Mouse (Mus musculus) heart, adult 2 months (tissue): ENCODE data around the gene Cyp4x1. TPM values are rescaled to one million over a fixed set of nuclear protein-coding genes. Genes with fewer than 3 reads are reported as not detected.

ENCODE experiments used
- DNase-seq, 2 experiments: peaks; one replicate each; pipeline ENCODE4 v3.0.0; 2021
- H3K27ac ChIP-seq: fragments of 200-600 bp; 2 replicates; pipeline ENCODE4 v1.8.1; 2022
- H3K27me3 ChIP-seq: fragments of 200-500 bp; 2 replicates; pipeline ENCODE4 v1.6.1; 2012; ENCODE audit warnings: mild to moderate bottlenecking, low read length, inconsistent platforms, mixed read lengths; ENCODE audit not compliant: control insufficient read depth, insufficient read depth
- H3K36me3 ChIP-seq: fragments of 200-500 bp; 2 replicates; pipeline ENCODE4 v1.6.1; 2012; ENCODE audit warnings: low read length, inconsistent platforms; ENCODE audit not compliant: control insufficient read depth, insufficient read depth
- H3K4me1 ChIP-seq: fragments of 200-500 bp; 2 replicates; pipeline ENCODE4 v1.6.1; 2011; ENCODE audit warnings: low read length; ENCODE audit not compliant: control insufficient read depth, insufficient read depth
- H3K4me3 ChIP-seq: fragments of 200-600 bp; 2 replicates; pipeline ENCODE4 v1.8.1; 2022
- H3K79me2 ChIP-seq: fragments of 200-500 bp; replicated peaks from 2 replicates; pipeline ENCODE4 v1.6.1; 2012; ENCODE audit warnings: mild to moderate bottlenecking, inconsistent platforms, low read length, moderate library complexity, mixed read lengths; ENCODE audit not compliant: control insufficient read depth, insufficient read depth
- H3K9ac ChIP-seq: fragments of 200-500 bp; 2 replicates; pipeline ENCODE4 v1.6.1; 2012; ENCODE audit warnings: low read depth, mild to moderate bottlenecking, control low read depth, inconsistent platforms, low read length, mixed read lengths
- CTCF ChIP-seq: fragments of 200-600 bp; IDR thresholded peaks from 2 replicates; pipeline ENCODE4 v1.8.1; 2022; ENCODE audit warnings: antibody characterized with exemption, mild to moderate bottlenecking, moderate library complexity
- EP300 ChIP-seq: fragments of 200-500 bp; IDR thresholded peaks from 2 replicates; pipeline ENCODE4 v1.6.1; 2011; ENCODE audit warnings: low read depth, low read length, control low read depth; ENCODE audit not compliant: insufficient read depth
- POLR2A ChIP-seq: fragments of 200-500 bp; IDR thresholded peaks from 2 replicates; pipeline ENCODE4 v1.6.1; 2011; ENCODE audit warnings: mild to moderate bottlenecking, low read depth, low read length, control low read depth; ENCODE audit not compliant: insufficient read depth
- WGBS: fragments of 180-500 bp; shearing (Covaris S2); methylation state at CpG from one replicate; pipeline ENCODE4 v1.1.7; 2018; 5-methylcytosine and 5-hydroxymethylcytosine counted together
- intact Hi-C: fragments of 180-260 bp; cut with DNase I; formaldehyde crosslinking; loops from one replicate; pipeline ENCODE4 v1.15.1; 2025
- polyA plus RNA-seq: library from polyadenylated mRNA; depleted of rRNA; stranded (reverse); fragments of >200 nt; gene quantifications from 2 replicates; pipeline ENCODE4 v1.2.3, GENCODE M21; 2012
- total RNA-seq, 2 experiments: library from RNA; stranded (reverse); gene quantifications; 2 replicates each; pipeline ENCODE4 v1.2.3; 2021

The Cyp4x1 gene
- total and polyA plus RNA-seq, 3 experiments = not detected

DNA sequence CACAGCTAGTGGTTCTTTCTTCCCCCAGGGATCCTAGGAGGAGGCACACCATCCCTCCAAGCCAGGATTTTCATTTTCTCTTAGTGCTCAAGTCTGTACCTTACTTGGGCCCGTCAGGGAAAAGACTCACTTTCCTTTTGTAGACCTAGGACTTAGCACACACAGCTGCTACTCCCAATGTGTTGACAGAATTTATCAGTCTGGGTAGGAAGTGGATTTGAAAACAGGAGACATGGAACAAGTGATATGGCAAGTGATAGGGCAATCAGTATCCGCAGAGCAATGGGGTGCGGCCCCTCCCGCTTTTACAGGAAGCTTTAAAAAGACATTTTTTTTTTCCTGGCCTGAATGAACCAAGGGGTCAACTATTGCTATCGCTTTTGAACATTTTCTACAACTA lies 996 bp downstream of the Cyp4x1 start:
- Histone ChIP-seq H3K79me2 (no peaks in the 10 kb centered on the region), H3K27me3 (no peaks in the 10 kb centered on the region; the same call in 1 of the 2 replicates), H3K4me1 (no peaks in the 10 kb centered on the region), H3K27ac (no peak overlapping the region), H3K4me3 (no peak overlapping the region), H3K9ac (no peak overlapping the region), H3K36me3 (no peaks in the 10 kb centered on the region)
- TF ChIP-seq CTCF (no peak), POLR2A (no peak), EP300 (no peak)
- WGBS = under 1% methylated on average over 5 of the region's 5 CpGs
- intact Hi-C loops = no loop called here
- no peak for DNase-seq

DNA sequence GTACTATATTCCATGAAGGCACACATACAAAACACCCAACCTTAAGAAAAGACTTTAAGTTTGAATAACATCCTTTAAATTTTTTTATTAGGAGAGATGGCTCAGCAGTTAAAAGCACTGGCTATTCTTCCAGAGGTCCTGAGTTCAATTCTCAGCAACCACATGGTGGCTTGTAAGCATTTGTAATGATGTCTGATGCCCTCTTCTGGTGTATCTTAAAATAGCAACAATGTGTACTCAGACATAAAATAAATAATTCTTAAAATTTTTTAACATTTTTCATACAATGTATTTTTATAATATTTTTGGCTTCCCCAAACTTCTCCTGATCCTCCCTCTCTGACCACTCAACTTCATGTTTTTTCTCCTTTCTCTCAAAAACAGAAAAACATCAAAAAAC lies 9.4 kb downstream of the Cyp4x1 start:
- H3K4me1 ChIP-seq = no peaks in the 10 kb centered on the region
- H3K36me3 ChIP-seq = no peaks in the 10 kb centered on the region
- DNase-seq = no peak
- no peaks in the 10 kb centered on the region; the same call in 1 of the 2 replicates for H3K27me3 ChIP-seq
- H3K79me2 ChIP-seq = no peaks in the 10 kb centered on the region
- peak; percentile 42 for TF ChIP-seq CTCF
- TF ChIP-seq EP300 = no peak
- H3K4me3 ChIP-seq = no peak overlapping the region
- intact Hi-C loops = no loop called here
- no peak overlapping the region for H3K9ac ChIP-seq
- no peak overlapping the region for H3K27ac ChIP-seq

- intact Hi-C loops = no loop called here
- Histone ChIP-seq H3K9ac (no peak overlapping the region), H3K4me1 (no peaks in the 10 kb centered on the region), H3K36me3 (no peaks in the 10 kb centered on the region), H3K27ac (no peak overlapping the region), H3K79me2 (no peaks in the 10 kb centered on the region), H3K4me3 (no peak overlapping the region), H3K27me3 (no peaks in the 10 kb centered on the region; the same call in 1 of the 2 replicates)
- no peak for DNase-seq
- no peak for TF ChIP-seq POLR2A
- TF ChIP-seq EP300 = no peak
- no peak for TF ChIP-seq CTCF
- WGBS = 26% methylated on average over 2 of the region's 2 CpGs
These were observed 10.6 kb downstream of the Cyp4x1 start for GRCm38 (mm10) chr4:115123507-115123906.

GRCm38 (mm10) chr4:115121608-115122007 lies 12.5 kb downstream of the Cyp4x1 start:
- intact Hi-C loops = no loop called here
- DNase-seq = no peak
- whole genome bisulfite sequencing = 63% methylated on average over 5 of the region's 5 CpGs
- TF ChIP-seq CTCF = no peak
- TF ChIP-seq EP300 = no peak
- no peak for TF ChIP-seq POLR2A
- Histone ChIP-seq H3K27ac (no peak overlapping the region), H3K36me3 (no peaks in the 10 kb centered on the region), H3K27me3 (no peaks in the 10 kb centered on the region; the same call in 1 of the 2 replicates), H3K9ac (no peak overlapping the region), H3K79me2 (no peaks in the 10 kb centered on the region), H3K4me3 (no peak overlapping the region), H3K4me1 (no peaks in the 10 kb centered on the region)

DNA sequence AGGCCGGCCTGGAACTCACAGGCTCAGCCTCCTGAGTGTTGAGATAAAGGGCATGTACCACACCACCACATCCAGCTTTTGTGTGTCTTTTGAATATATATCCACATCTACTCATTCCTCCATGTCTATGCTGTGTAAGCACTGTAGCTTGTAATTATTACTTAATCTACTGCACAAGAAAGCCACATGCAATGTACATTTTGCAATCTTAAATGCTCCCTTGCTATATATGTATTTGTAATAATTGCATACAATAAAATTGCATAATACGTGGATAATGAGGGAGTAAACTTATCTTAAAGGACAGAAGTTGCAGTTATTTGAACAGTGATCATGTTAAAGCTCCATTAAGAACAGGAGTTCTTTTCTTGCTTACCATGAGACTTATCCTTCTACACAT lies 12.9 kb downstream of the Cyp4x1 start:
- no peak overlapping the region for H3K27ac ChIP-seq
- no peaks in the 10 kb centered on the region for H3K79me2 ChIP-seq
- no peak for TF ChIP-seq EP300
- TF ChIP-seq CTCF = no peak
- DNase-seq = no peak
- H3K4me3 ChIP-seq = no peak overlapping the region
- WGBS = 66% methylated on average over 2 of the region's 2 CpGs
- no peaks in the 10 kb centered on the region; the same call in 1 of the 2 replicates for H3K27me3 ChIP-seq
- intact Hi-C loops = no loop called here
- H3K9ac ChIP-seq = no peak overlapping the region
- H3K4me1 ChIP-seq = no peaks in the 10 kb centered on the region
- no peaks in the 10 kb centered on the region for H3K36me3 ChIP-seq

DNA sequence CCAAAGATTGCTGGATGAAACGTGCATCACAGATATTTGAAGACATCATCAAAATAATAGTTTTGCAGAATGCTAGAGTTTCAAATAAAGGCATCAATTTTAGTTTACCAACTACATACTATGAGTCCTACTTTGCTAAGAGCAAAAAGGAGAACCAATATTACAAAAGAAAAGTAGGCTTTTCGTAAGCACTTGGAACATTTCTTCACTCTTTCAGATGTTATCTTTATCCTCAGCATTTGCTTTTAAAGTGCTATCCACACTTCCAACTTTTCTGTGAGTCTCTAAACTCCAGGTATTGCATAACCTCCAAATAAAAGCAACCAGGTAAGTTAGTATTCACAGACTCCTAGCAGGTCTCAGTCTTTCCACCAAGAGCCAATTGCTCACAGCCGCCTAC lies 14.4 kb downstream of the Cyp4x1 start:
- Histone ChIP-seq H3K79me2 (no peaks in the 10 kb centered on the region), H3K4me1 (no peaks in the 10 kb centered on the region), H3K9ac (no peak overlapping the region), H3K4me3 (no peak overlapping the region), H3K27ac (no peak overlapping the region), H3K27me3 (no peaks in the 10 kb centered on the region; the same call in 1 of the 2 replicates), H3K36me3 (no peaks in the 10 kb centered on the region)
- no peak for TF ChIP-seq EP300
- no peak for TF ChIP-seq CTCF
- no peak for TF ChIP-seq POLR2A
- 80% methylated on average over 3 of the region's 3 CpGs for WGBS
- no peak for DNase-seq
- intact Hi-C loops = no loop called here
